Mouse (Mus musculus) heart, postnatal 0 days (tissue): Measurements from ENCODE around the gene F830045P16Rik.
"Not testable (repeated sequence)": the region's sequence is repeated elsewhere in the genome, so short reads cannot be mapped to it uniquely, and the experiment has no call there.

Source experiments
- CTCF ChIP-seq: IDR thresholded peaks from 2 replicates; pipeline ENCODE4 v1.5.1; 2016; ENCODE audit warnings: antibody characterized with exemption, control low read depth, low read depth
- EP300 ChIP-seq: IDR thresholded peaks from 2 replicates; pipeline ENCODE4 v1.6.1; 2016; ENCODE audit warnings: antibody characterized with exemption, low read depth

GRCm38 (mm10) chr2:129512147-129512546, 24.3 kb downstream of the F830045P16Rik start:
- TF ChIP-seq EP300 = peak; percentile 80; the same call in 1 of the 2 replicates
- TF ChIP-seq CTCF = not testable (repeated sequence)
